Mouse (Mus musculus): Measurements from ENCODE around the gene Kl. TPM values are rescaled to one million over a fixed set of nuclear protein-coding genes. Genes with fewer than 3 reads are reported as not detected.
A peak's percentile ranks its signal among the peaks of the same experiment; 100 is the strongest.

The Kl gene
- total RNA-seq, 2 experiments from 2014 or later, result 4.2 to 4.9 TPM

- intact Hi-C loops (cut with DNase I), result no loop called here
- H3K27ac ChIP-seq, result peak overlapping the region; percentile 58
- no peak for DNase-seq (ENCODE audit: extremely low spot score in 1 of 2, low spot score in 2 of 2)
- H3K4me3 ChIP-seq, result no peak overlapping the region
- TF ChIP-seq CTCF (IDR thresholded peaks at IDR 0.05), result no peak
These were observed 67.8 kb downstream of the Kl start for GRCm38 (mm10) chr5:151020031-151020820.

- intact Hi-C loops (cut with DNase I), result no loop called here
- H3K27ac ChIP-seq, result peak overlapping the region; percentile 58; the same call in 1 of the 2 replicates
- no peak for TF ChIP-seq CTCF (IDR thresholded peaks at IDR 0.05)
- H3K4me3 ChIP-seq, result no peak overlapping the region
- no peak for DNase-seq (ENCODE audit: extremely low spot score in 1 of 2, low spot score in 2 of 2)
These were observed 68.4 kb downstream of the Kl start for GRCm38 (mm10) chr5:151020831-151021230.

DNA sequence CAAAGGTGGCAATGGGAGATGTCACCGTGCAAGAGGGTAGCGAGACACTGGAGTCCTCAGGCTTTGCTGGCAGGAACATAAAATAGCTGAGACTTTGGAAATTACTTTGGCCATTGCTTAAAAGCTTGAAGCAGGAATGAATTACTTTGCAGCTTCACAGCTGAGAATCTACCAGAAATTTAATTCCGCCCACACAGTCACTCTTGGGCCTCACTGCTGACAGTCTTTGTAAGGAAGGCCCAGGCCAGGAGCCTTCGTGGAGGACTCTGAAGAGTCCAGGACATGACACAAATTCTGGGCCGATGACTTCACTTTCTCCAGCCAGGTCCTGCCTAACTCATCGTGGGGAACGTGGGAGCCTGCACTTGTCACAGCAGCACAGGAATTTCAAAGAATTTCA lies 69.6 kb downstream of the Kl start:
- no peak for TF ChIP-seq CTCF (IDR thresholded peaks at IDR 0.05)
- Histone ChIP-seq H3K4me3 (no peak overlapping the region), H3K27ac (peak overlapping the region; percentile 77)
- no peak for DNase-seq (ENCODE audit: extremely low spot score in 1 of 2, low spot score in 2 of 2)
- intact Hi-C loops (cut with DNase I), result loop anchor here (2.0 kb wide), 2 partner anchors 35 to 43 kb away; no protein-coding TSS in a partner anchor

DNA sequence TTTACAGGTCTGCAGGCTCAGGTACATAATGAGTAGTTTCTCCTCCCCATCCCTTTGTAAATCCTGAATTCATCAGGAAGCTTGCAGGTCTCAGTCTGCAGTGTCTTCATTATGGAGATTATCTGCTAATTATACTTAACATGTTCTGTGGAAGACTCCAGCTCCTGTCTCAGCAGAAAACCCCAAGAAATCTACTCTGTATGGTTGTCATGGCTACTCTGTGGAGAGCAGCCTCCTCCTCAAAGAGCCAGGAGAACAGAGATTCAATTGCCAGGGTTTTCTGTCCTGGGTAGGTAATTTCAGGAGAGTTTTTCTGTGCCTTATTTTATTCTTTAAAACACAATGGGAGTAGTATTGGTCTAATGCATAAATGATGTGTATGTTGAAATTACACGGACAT lies 70.5 kb downstream of the Kl start:
- DNase-seq (ENCODE audit: extremely low spot score in 1 of 2, low spot score in 2 of 2), result no peak
- no peak for TF ChIP-seq CTCF (IDR thresholded peaks at IDR 0.05)
- no peak overlapping the region for H3K4me3 ChIP-seq
- peak overlapping the region; percentile 77 for H3K27ac ChIP-seq
- intact Hi-C loops (cut with DNase I), result loop anchor here (2.0 kb wide), 2 partner anchors 34 to 42 kb away; no protein-coding TSS in a partner anchor

DNA sequence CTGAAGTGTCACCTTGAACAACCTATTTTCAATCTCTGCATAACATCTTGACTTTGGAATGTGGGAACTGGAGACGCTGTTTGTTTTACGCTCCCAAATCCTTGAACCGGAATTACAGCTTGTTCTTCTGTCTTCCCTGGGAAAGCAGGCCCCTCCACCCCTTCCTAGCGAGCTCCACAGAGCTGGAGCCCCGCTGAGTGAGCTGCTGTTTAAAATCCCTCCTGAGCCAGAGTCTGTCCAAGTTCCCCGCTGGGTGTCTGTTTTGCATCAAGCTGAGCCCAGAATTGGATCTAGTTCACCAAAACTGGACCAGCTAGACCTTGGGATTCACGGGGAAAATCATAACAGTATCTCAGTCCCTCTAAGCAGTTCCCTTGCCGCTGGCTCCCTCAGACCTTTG lies 71.1 kb downstream of the Kl start:
- no peak for TF ChIP-seq CTCF (IDR thresholded peaks at IDR 0.05)
- intact Hi-C loops (cut with DNase I), result loop anchor here (2.0 kb wide), 2 partner anchors 33 to 41 kb away; no protein-coding TSS in a partner anchor
- Histone ChIP-seq H3K27ac (peak overlapping the region; percentile 77), H3K4me3 (no peak overlapping the region)
- peak; percentile 39 to 42 for DNase-seq (ENCODE audit: extremely low spot score in 1 of 2, low spot score in 2 of 2)

- intact Hi-C loops (cut with DNase I), result no loop called here
These were observed 72.1 kb downstream of the Kl start for GRCm38 (mm10) chr5:151024483-151024882.

GRCm38 (mm10) chr5:151026069-151026468 lies 73.7 kb downstream of the Kl start:
- Histone ChIP-seq H3K27ac (no peak overlapping the region), H3K4me3 (no peak overlapping the region)
- DNase-seq (ENCODE audit: extremely low spot score in 1 of 2, low spot score in 2 of 2), result no peak
- TF ChIP-seq CTCF (IDR thresholded peaks at IDR 0.05), result no peak
- intact Hi-C loops (cut with DNase I), result no loop called here

More at GRCm38 (mm10) chr5:151024483-151024882, 72.1 kb downstream of the Kl start:
- TF ChIP-seq CTCF (IDR thresholded peaks at IDR 0.05), result no peak
- peak overlapping the region; percentile 19; the same call in 1 of the 2 replicates for H3K27ac ChIP-seq
- no peak overlapping the region for H3K4me3 ChIP-seq
- no peak for DNase-seq (ENCODE audit: extremely low spot score in 1 of 2, low spot score in 2 of 2)

DNA sequence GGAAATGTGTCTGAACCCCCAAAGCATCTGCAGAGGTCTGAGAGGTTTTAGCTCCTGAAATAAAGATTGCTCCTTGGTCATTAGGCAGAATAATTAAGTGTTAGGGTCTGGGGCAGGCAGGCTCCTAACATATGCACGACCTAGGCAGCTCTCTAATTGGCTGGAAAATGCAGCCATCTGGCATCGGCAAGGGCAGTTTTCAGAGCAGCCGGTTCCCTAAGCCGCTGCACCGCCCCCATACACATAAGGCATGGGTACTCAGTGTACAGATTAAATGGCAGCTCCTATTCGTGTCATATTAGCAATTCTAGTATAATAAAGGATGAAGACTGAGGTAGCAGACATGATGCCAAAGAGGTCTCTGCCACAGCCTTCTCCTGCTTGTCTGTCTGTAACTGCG lies 74.8 kb downstream of the Kl start:
- Histone ChIP-seq H3K27ac (no peak overlapping the region), H3K4me3 (no peak overlapping the region)
- DNase-seq (ENCODE audit: extremely low spot score in 1 of 2, low spot score in 2 of 2), result no peak
- no peak for TF ChIP-seq CTCF (IDR thresholded peaks at IDR 0.05)
- intact Hi-C loops (cut with DNase I), result no loop called here

DNA sequence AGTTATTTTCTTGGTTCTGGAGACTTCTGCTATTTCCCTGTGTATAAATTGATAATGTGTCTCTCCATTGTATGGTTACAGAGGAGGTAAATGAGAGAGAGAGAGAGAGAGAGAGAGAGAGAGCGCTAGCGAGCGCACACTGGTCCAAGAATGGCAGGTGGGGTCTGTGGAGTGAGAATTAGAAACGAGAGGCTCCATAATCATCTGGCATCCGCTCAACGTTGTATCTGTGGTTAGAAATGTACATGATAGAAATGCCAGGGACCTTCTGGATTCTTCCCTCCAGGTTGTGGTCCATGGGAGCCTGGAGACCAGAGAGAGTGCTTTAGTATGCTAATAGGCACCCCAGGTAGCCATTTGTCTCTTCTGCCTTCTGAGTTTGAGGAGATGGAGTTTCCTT lies 76.5 kb downstream of the Kl start:
- H3K4me3 ChIP-seq, result no peak overlapping the region
- TF ChIP-seq CTCF (IDR thresholded peaks at IDR 0.05), result no peak
- no peak for DNase-seq (ENCODE audit: extremely low spot score in 1 of 2, low spot score in 2 of 2)
- H3K27ac ChIP-seq, result no peak overlapping the region
- intact Hi-C loops (cut with DNase I), result no loop called here

DNA sequence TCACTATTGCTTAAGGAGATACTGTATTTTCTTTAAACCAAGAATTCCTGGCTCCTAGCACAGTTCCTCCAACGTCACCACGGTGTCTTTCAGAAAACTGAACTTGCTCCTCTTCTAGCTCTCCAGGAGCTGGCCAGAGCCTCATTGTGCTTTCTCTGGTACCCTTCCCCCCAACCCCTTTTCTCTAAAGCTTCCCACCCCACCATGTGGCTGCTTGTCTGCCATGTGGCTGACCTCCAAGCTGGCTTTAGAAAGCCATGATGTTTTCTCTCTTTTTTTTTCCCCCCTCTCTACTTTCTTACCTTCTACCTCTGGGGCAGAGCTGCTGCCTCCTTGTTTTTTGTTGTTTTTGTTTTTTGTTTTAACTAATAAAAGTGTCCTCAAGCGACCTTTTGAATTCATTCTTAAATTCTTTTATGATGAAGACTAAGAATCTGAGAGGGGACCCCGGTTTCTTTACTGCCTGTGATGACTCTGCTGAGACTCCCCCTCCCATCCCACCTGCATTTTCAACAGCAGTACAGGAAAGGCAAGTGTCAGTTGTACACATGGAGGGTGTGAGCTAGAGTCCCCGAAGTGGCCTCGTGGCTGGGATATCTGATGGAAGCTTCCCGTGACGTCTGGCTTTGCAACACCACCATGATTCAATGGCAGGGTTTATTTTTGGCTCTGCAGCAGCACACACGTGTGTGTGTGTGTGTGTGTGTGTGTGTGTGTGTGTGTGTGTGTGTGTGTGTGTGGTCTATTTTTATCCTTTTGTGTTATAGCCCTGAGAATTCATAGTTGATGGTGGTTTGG lies 82.5 kb downstream of the Kl start:
- TF ChIP-seq CTCF (IDR thresholded peaks at IDR 0.05), result no peak
- H3K27ac ChIP-seq, result no peak overlapping the region
- intact Hi-C loops (cut with DNase I), result no loop called here
- DNase-seq (ENCODE audit: extremely low spot score in 1 of 2, low spot score in 2 of 2), result no peak
- no peak overlapping the region for H3K4me3 ChIP-seq

- Histone ChIP-seq H3K27ac (no peak overlapping the region), H3K4me3 (no peak overlapping the region)
- DNase-seq (ENCODE audit: extremely low spot score in 1 of 2, low spot score in 2 of 2), result no peak
- intact Hi-C loops (cut with DNase I), result no loop called here
- TF ChIP-seq CTCF (IDR thresholded peaks at IDR 0.05), result no peak
These were observed 85.5 kb downstream of the Kl start for GRCm38 (mm10) chr5:151037871-151038270.

DNA sequence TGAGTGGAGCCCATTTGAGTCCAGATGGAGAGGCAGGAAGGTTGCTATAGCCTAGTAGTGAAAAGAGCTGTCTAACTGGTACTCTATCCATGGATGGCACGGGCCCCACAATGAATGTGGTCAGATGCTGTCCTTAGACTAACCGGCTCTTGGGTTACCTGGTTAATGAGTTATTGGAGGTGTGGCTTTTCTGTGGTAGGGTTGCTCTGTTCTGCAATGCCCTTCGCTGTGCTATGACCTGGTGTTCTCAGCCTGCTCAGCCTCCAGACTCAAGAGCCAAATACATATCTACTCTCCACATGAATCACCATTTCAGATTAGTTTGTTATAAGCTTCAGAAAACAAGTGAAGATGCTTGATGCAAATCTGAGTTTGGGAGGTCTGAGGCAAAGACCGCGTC lies 90.5 kb downstream of the Kl start:
- no peak overlapping the region for H3K27ac ChIP-seq
- no peak for TF ChIP-seq CTCF (IDR thresholded peaks at IDR 0.05)
- no peak overlapping the region for H3K4me3 ChIP-seq
- DNase-seq (ENCODE audit: extremely low spot score in 1 of 2, low spot score in 2 of 2), result no peak
- intact Hi-C loops (cut with DNase I), result no loop called here

All from left cerebral cortex, adult 2 months (tissue).